Mouse (Mus musculus): ENCODE results near the gene Gm648. TPM values are rescaled to one million over a fixed set of nuclear protein-coding genes. Genes with fewer than 3 reads are reported as not detected.
"Not testable (repeated sequence)": the region's sequence is repeated elsewhere in the genome, so short reads cannot be mapped to it uniquely, and the experiment has no call there.

Gene Gm648
- total and polyA plus RNA-seq, 2 experiments from 2014 or later, result not detected

DNA sequence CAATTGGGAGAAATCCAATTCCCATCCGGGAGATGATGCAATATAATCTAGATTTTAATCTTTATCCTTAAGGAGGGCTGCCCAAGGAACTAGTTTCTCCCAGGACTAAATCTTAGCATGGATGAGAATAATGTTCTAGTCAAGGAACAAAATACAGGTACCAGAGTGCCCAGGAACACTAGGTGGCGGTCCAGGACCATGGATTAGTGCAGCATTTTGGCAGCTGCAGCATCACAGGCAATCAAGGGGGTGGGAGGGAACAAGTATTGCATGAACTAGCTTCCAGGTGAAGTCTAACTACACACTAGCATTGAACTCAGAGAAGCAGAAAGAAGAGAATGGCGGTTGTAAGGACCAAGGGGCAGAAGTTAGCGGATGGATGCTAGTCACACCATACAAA is 12.2 kb downstream of the Gm648 start:
- TF ChIP-seq CTCF (IDR thresholded peaks at IDR 0.05; ENCODE audit: low read depth), result peak; percentile 68
- ATAC-seq, result 0 out of 2 replicates have a peak, but pooled peaks have one; percentile 45
- 53% methylated on average over 4 of the region's 4 CpGs for WGBS

DNA sequence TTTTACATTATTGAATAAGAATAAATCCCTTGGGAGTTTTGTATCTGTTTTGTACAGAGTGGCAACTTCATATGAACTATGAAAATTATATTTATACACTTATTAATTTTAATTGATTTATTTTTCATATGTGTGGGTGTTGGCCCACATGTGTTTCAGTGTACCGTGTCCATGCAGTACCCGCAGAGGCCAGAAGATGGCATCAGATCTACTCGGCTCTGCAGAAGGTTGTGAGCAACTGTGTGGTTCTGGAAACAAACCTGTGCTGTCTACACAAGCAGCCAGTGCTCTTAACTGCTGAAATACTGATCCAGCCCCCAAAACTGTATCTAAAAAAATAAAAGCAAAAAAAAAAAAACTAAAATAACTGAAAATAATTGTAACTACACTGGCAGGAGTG is 18.1 kb downstream of the Gm648 start:
- Histone ChIP-seq H3K4me1 (ENCODE audit: insufficient read depth, low read length) (no peaks in the 10 kb centered on the region), H3K36me3 (ENCODE audit: insufficient read depth, low read length) (no peaks in the 10 kb centered on the region), H3K27ac (no peak overlapping the region), H3K4me2 (ENCODE audit: low read depth, low read length) (no peak overlapping the region), H3K9me3 (ENCODE audit: low read length) (no peaks in the 10 kb centered on the region), H3K4me3 (ENCODE audit: low read length) (no peak overlapping the region), H3K27me3 (ENCODE audit: insufficient read depth, low read length) (no peaks in the 10 kb centered on the region), H3K9ac (replicated peaks; ENCODE audit: low read length) (no peak overlapping the region)
- WGBS, result 15% methylated on average over 3 of the region's 3 CpGs
- peak; percentile 66; the same call in 1 of the 2 replicates for ATAC-seq
- DNase-seq (ENCODE audit: low spot score), result peak; percentile 61
- peak; percentile 67 for TF ChIP-seq CTCF (IDR thresholded peaks at IDR 0.05; ENCODE audit: low read depth)

More for the DNA sequence above, 12.2 kb downstream of the Gm648 start:
- DNase-seq (ENCODE audit: low spot score), result peak; percentile 64
- no peak overlapping the region for H3K27ac ChIP-seq
- H3K9ac ChIP-seq (replicated peaks; ENCODE audit: low read length), result no peak overlapping the region
- no peak overlapping the region for H3K4me2 ChIP-seq (ENCODE audit: low read depth, low read length)
- no peaks in the 10 kb centered on the region for H3K27me3 ChIP-seq (ENCODE audit: insufficient read depth, low read length)
- H3K4me3 ChIP-seq (ENCODE audit: low read length), result no peak overlapping the region
- H3K9me3 ChIP-seq (ENCODE audit: low read length), result no peaks in the 10 kb centered on the region
- no peaks in the 10 kb centered on the region for H3K4me1 ChIP-seq (ENCODE audit: insufficient read depth, low read length)
- H3K36me3 ChIP-seq (ENCODE audit: insufficient read depth, low read length), result no peaks in the 10 kb centered on the region

DNA sequence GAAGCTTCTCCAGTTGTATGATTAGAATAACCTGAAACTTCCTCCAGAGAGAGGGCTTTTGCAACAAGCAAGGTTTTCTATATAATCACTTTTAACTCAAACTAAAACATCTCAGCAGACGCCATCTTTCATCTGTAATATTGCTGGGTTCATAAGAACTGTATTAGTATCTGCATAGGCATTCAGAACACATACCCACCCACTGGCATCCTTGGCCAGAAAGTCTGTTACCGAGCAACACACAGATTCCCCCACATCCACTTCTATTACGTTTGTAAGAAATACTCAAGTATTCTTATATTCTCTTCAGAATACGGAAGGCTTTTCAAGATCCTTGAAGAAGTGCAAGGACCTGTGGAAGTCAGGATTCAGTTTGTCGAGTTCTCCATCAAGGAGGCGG is 25.0 kb downstream of the Gm648 start, which contains the start of gene Gm10477:
TSS of gene Gm10477 (plus strand) at position 301 of the 400 bp plus-strand sequence.
- H3K9ac ChIP-seq (replicated peaks; ENCODE audit: low read length); DNase-seq (ENCODE audit: low spot score); H3K4me2 ChIP-seq (ENCODE audit: low read depth, low read length); H3K4me1 ChIP-seq (ENCODE audit: insufficient read depth, low read length); H3K9me3 ChIP-seq (ENCODE audit: low read length); H3K36me3 ChIP-seq (ENCODE audit: insufficient read depth, low read length); H3K4me3 ChIP-seq (ENCODE audit: low read length); H3K27me3 ChIP-seq (ENCODE audit: insufficient read depth, low read length); ATAC-seq; H3K27ac ChIP-seq: not testable (repeated sequence)
- 79% methylated on average over 6 of the region's 6 CpGs for WGBS

DNA sequence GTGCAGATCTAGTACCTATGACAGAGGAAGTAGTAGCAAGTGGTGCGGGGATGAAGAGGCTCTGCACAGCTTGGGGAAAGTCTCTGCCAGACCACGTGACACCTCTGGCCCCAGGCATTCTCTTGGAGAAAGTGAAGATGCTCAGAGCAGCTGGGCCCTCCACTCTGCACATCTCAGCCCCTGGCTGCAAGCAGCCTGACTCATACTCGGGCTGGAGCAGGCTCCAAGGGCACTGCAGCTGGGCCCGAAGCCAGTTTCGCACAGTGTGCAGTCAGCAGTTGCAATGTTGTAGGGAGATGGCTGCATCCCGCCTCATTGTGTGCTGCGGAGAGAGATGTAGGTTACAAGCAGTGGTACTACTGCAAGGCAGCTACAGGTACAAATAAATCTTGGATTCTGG is 52.2 kb downstream of the Gm648 start:
- H3K4me1 ChIP-seq (ENCODE audit: insufficient read depth, low read length), result no peaks in the 10 kb centered on the region
- H3K4me3 ChIP-seq (ENCODE audit: low read length), result no peak overlapping the region
- TF ChIP-seq CTCF (IDR thresholded peaks at IDR 0.05; ENCODE audit: low read depth), result no peak
- no peak for DNase-seq (ENCODE audit: low spot score)
- no peak for ATAC-seq
- H3K4me2 ChIP-seq (ENCODE audit: low read depth, low read length), result no peak overlapping the region
- no peak overlapping the region for H3K27ac ChIP-seq
- WGBS, result 68% methylated on average over 7 of the region's 7 CpGs
- no peak overlapping the region for H3K9ac ChIP-seq (replicated peaks; ENCODE audit: low read length)
- no peaks in the 10 kb centered on the region for H3K27me3 ChIP-seq (ENCODE audit: insufficient read depth, low read length)
- peaks cover 1% of the 10 kb centered on the region; the same call in 1 of the 2 replicates for H3K36me3 ChIP-seq (ENCODE audit: insufficient read depth, low read length)
- no peaks in the 10 kb centered on the region for H3K9me3 ChIP-seq (ENCODE audit: low read length)

Small RNA genes lying within 50 kb of the gene (microRNA-seq; reads per million reads assigned to microRNA genes)
- 0 reads per million in 2 experiments for gene Mir5116

Other genes with a start within 250 kb of the Gm648 start
- 4.4 and 5.5 TPM in 2 replicates for gene Zfp449, start 203.2 kb downstream of the Gm648 start, total RNA-seq (2014; rRNA removed)
- gene Zfp449, start 203.2 kb downstream of the Gm648 start, polyA plus RNA-seq (2015; fragmentation: Nextera tagmentation; extraction: Ambion mirVana), result 2.8 and 3.1 TPM in 2 replicates
- 68.7 and 74.6 TPM in 2 replicates for gene Smim10l2a, start 175.0 kb downstream of the Gm648 start, total RNA-seq (2014; rRNA removed)
- gene Smim10l2a, start 175.0 kb downstream of the Gm648 start, polyA plus RNA-seq (2015; fragmentation: Nextera tagmentation; extraction: Ambion mirVana), result 53.8 and 55.9 TPM in 2 replicates
- not detected in 2 replicates for gene Gm2174, start 101.6 kb downstream of the Gm648 start, total RNA-seq (2014; rRNA removed)
- 2.8 TPM in 1 of 2 replicates, not detected in the other for gene Gm2174, start 101.6 kb downstream of the Gm648 start, polyA plus RNA-seq (2015; fragmentation: Nextera tagmentation; extraction: Ambion mirVana)
- gene Ints6l, start 94.7 kb downstream of the Gm648 start, total RNA-seq (2014; rRNA removed), result 20.4 and 22.7 TPM in 2 replicates
- 13.2 and 15.9 TPM in 2 replicates for gene Ints6l, start 94.7 kb downstream of the Gm648 start, polyA plus RNA-seq (2015; fragmentation: Nextera tagmentation; extraction: Ambion mirVana)
- gene Gm10477, start 24.9 kb downstream of the Gm648 start, total RNA-seq (2014; rRNA removed), result not detected in 2 replicates
- not detected in 2 replicates for gene Gm10477, start 24.9 kb downstream of the Gm648 start, polyA plus RNA-seq (2015; fragmentation: Nextera tagmentation; extraction: Ambion mirVana)
- gene Mmgt1, start 48.5 kb upstream of the Gm648 start, total RNA-seq (2014; rRNA removed), result 61.9 and 67.7 TPM in 2 replicates
- 38.6 and 39.5 TPM in 2 replicates for gene Mmgt1, start 48.5 kb upstream of the Gm648 start, polyA plus RNA-seq (2015; fragmentation: Nextera tagmentation; extraction: Ambion mirVana)
- 78.7 and 84.0 TPM in 2 replicates for gene Slc9a6, start 60.2 kb upstream of the Gm648 start, total RNA-seq (2014; rRNA removed)
- gene Slc9a6, start 60.2 kb upstream of the Gm648 start, polyA plus RNA-seq (2015; fragmentation: Nextera tagmentation; extraction: Ambion mirVana), result 53.3 and 59.2 TPM in 2 replicates
- 189 and 208 TPM in 2 replicates for gene Fhl1, start 182.2 kb upstream of the Gm648 start, total RNA-seq (2014; rRNA removed)
- 198 and 201 TPM in 2 replicates for gene Fhl1, start 182.2 kb upstream of the Gm648 start, polyA plus RNA-seq (2015; fragmentation: Nextera tagmentation; extraction: Ambion mirVana)